Mouse (Mus musculus) stomach, embryonic 15.5 days (tissue): Measurements from ENCODE around the gene Pea15a. TPM values are rescaled to one million over a fixed set of nuclear protein-coding genes. Genes with fewer than 3 reads are reported as not detected.
"Not testable (repeated sequence)": the region's sequence is repeated elsewhere in the genome, so short reads cannot be mapped to it uniquely, and the experiment has no call there.

Experiments
- ATAC-seq: fragments of 200-750 bp; cut with Nextera tagmentation; 2 replicates; pipeline ENCODE4 v1.8.0; 2017; ENCODE audit warnings: low read depth, moderate number of reproducible peaks, moderate TSS enrichment; ENCODE audit not compliant: insufficient read depth, low FRiP score
- H3K27ac ChIP-seq: fragments of 300-500 bp; sonication (generic); 2 replicates; pipeline ENCODE4 v1.5.1; 2015; ENCODE audit warnings: mild to moderate bottlenecking, inconsistent platforms
- H3K27me3 ChIP-seq: fragments of 300-500 bp; sonication (generic); replicated peaks from 2 replicates; pipeline ENCODE4 v1.6.1; 2015; ENCODE audit warnings: inconsistent platforms
- H3K36me3 ChIP-seq: fragments of 300-500 bp; sonication (generic); 2 replicates; pipeline ENCODE4 v1.6.1; 2015; ENCODE audit warnings: inconsistent platforms
- H3K4me1 ChIP-seq: fragments of 300-500 bp; sonication (generic); 2 replicates; pipeline ENCODE4 v1.6.1; 2015; ENCODE audit warnings: inconsistent platforms
- H3K4me2 ChIP-seq: fragments of 300-500 bp; sonication (generic); 2 replicates; pipeline ENCODE4 v1.6.1; 2015; ENCODE audit warnings: mild to moderate bottlenecking, inconsistent platforms
- H3K4me3 ChIP-seq: fragments of 300-500 bp; sonication (generic); replicated peaks from 2 replicates; pipeline ENCODE4 v1.5.1; 2015; ENCODE audit warnings: inconsistent platforms
- H3K9ac ChIP-seq: fragments of 300-500 bp; sonication (generic); 2 replicates; pipeline ENCODE4 v1.6.1; 2015; ENCODE audit warnings: inconsistent platforms
- H3K9me3 ChIP-seq: fragments of 300-500 bp; sonication (generic); 2 replicates; pipeline ENCODE4 v1.6.1; 2016; ENCODE audit warnings: inconsistent platforms
- WGBS: fragments of 180-500 bp; shearing (Covaris S2); methylation state at CpG from one replicate; pipeline ENCODE4 v1.1.7; 2015; 5-methylcytosine and 5-hydroxymethylcytosine counted together
- polyA plus RNA-seq: library from polyadenylated mRNA; unstranded; fragments of >200 nt; fragmentation: Nextera tagmentation; extraction: Ambion mirVana; gene quantifications from 2 replicates; pipeline ENCODE4 v1.2.1, GENCODE M21; 2015

Pea15a gene
- 103 and 108 TPM in 2 replicates for polyA plus RNA-seq

- ATAC-seq: peak; percentile 77
- Histone ChIP-seq H3K4me1 (peaks cover 57% of the 10 kb centered on the region), H3K9me3 (no peaks in the 10 kb centered on the region), H3K9ac (peak within 1 kb of the TSS; percentile 44; the same call in 1 of the 2 replicates), H3K4me3 (peak within 1 kb of the TSS; percentile 59), H3K27me3 (no peaks in the 10 kb centered on the region), H3K36me3 (no peaks in the 10 kb centered on the region), H3K4me2 (peak within 1 kb of the TSS; percentile 63), H3K27ac (peak within 1 kb of the TSS; percentile 82)
- under 1% methylated on average over 40 of the region's 40 CpGs for WGBS
Measured at GRCm38 (mm10) chr1:172206141-172206917, at the start of gene Pea15a. Gene Pea15a, minus strand, starts transcription at chr1:172206804.

GRCm38 (mm10) chr1:172247679-172248078 is 41.1 kb upstream of the Pea15a start:
- no peak overlapping the region for H3K4me3 ChIP-seq
- no peak overlapping the region for H3K4me2 ChIP-seq
- no peak overlapping the region for H3K9ac ChIP-seq
- no peak; the same call in 1 of the 2 replicates for ATAC-seq
- no peaks in the 10 kb centered on the region for H3K9me3 ChIP-seq
- 0 out of 2 replicates have a peak, but pooled peaks cover 11% of the 10 kb centered on the region for H3K27me3 ChIP-seq
- 0 out of 2 replicates have a peak, but pooled peaks cover 4% of the 10 kb centered on the region for H3K4me1 ChIP-seq
- H3K36me3 ChIP-seq: no peaks in the 10 kb centered on the region
- WGBS: 48% methylated on average over 2 of the region's 2 CpGs
- no peak overlapping the region for H3K27ac ChIP-seq

- Histone ChIP-seq H3K4me1 (0 out of 2 replicates have a peak, but pooled peaks cover 4% of the 10 kb centered on the region), H3K4me3 (no peak overlapping the region), H3K27me3 (0 out of 2 replicates have a peak, but pooled peaks cover 11% of the 10 kb centered on the region), H3K9me3 (no peaks in the 10 kb centered on the region), H3K36me3 (no peaks in the 10 kb centered on the region), H3K9ac (no peak overlapping the region), H3K27ac (no peak overlapping the region), H3K4me2 (no peak overlapping the region)
- ATAC-seq: no peak
- WGBS: 73% methylated on average over 4 of the region's 4 CpGs
Measured at GRCm38 (mm10) chr1:172247216-172247615, 40.6 kb upstream of the Pea15a start.

- H3K9me3 ChIP-seq, H3K4me3 ChIP-seq, H3K27ac ChIP-seq, ATAC-seq, H3K9ac ChIP-seq, H3K36me3 ChIP-seq, H3K4me1 ChIP-seq: not testable (repeated sequence)
- Histone ChIP-seq H3K4me2 (peak overlapping the region; percentile 32), H3K27me3 (0 out of 2 replicates have a peak, but pooled peaks cover 11% of the 10 kb centered on the region)
- 33% methylated on average over 23 of the region's 23 CpGs for WGBS
Measured at GRCm38 (mm10) chr1:172244645-172245044, 38.0 kb upstream of the Pea15a start.

GRCm38 (mm10) chr1:172243547-172244205 is 37.1 kb upstream of the Pea15a start:
- Histone ChIP-seq H3K27me3 (0 out of 2 replicates have a peak, but pooled peaks cover 11% of the 10 kb centered on the region), H3K27ac (no peak overlapping the region), H3K36me3 (no peaks in the 10 kb centered on the region), H3K9me3 (no peaks in the 10 kb centered on the region), H3K4me3 (no peak overlapping the region), H3K9ac (no peak overlapping the region), H3K4me2 (no peak overlapping the region), H3K4me1 (0 out of 2 replicates have a peak, but pooled peaks cover 4% of the 10 kb centered on the region)
- ATAC-seq: no peak
- WGBS: 25% methylated on average over 16 of the region's 16 CpGs

- WGBS: 47% methylated on average over 2 of the region's 2 CpGs
- ATAC-seq: no peak
Measured at GRCm38 (mm10) chr1:172242401-172242800, 35.8 kb upstream of the Pea15a start.

GRCm38 (mm10) chr1:172240945-172241708 is 34.5 kb upstream of the Pea15a start:
- Histone ChIP-seq H3K36me3 (no peaks in the 10 kb centered on the region), H3K4me2 (no peak overlapping the region), H3K4me1 (0 out of 2 replicates have a peak, but pooled peaks cover 4% of the 10 kb centered on the region), H3K9me3 (no peaks in the 10 kb centered on the region), H3K27me3 (0 out of 2 replicates have a peak, but pooled peaks cover 7% of the 10 kb centered on the region), H3K9ac (no peak overlapping the region), H3K4me3 (no peak overlapping the region), H3K27ac (no peak overlapping the region)
- no peak for ATAC-seq
- WGBS: 63% methylated on average over 6 of the region's 6 CpGs

More at GRCm38 (mm10) chr1:172242401-172242800, 35.8 kb upstream of the Pea15a start:
- 0 out of 2 replicates have a peak, but pooled peaks cover 4% of the 10 kb centered on the region for H3K4me1 ChIP-seq
- no peaks in the 10 kb centered on the region for H3K36me3 ChIP-seq
- H3K9me3 ChIP-seq: no peaks in the 10 kb centered on the region
- no peak overlapping the region for H3K4me3 ChIP-seq
- no peak overlapping the region for H3K9ac ChIP-seq
- no peak overlapping the region for H3K4me2 ChIP-seq
- H3K27me3 ChIP-seq: 0 out of 2 replicates have a peak, but pooled peaks cover 11% of the 10 kb centered on the region
- no peak overlapping the region for H3K27ac ChIP-seq

- no peak for ATAC-seq
- no peak overlapping the region for H3K4me3 ChIP-seq
- H3K36me3 ChIP-seq: no peaks in the 10 kb centered on the region
- H3K4me1 ChIP-seq: no peaks in the 10 kb centered on the region
- H3K4me2 ChIP-seq: no peak overlapping the region
- H3K9ac ChIP-seq: no peak overlapping the region
- no peaks in the 10 kb centered on the region for H3K9me3 ChIP-seq
- 83% methylated on average over 1 of the region's 1 CpGs for WGBS
- H3K27ac ChIP-seq: no peak overlapping the region
- H3K27me3 ChIP-seq: no peaks in the 10 kb centered on the region
Measured at GRCm38 (mm10) chr1:172229215-172229614, 22.6 kb upstream of the Pea15a start.

GRCm38 (mm10) chr1:172228209-172228608 is 21.6 kb upstream of the Pea15a start:
- WGBS: 81% methylated on average over 2 of the region's 2 CpGs
- no peaks in the 10 kb centered on the region for H3K9me3 ChIP-seq
- H3K36me3 ChIP-seq: no peaks in the 10 kb centered on the region
- H3K4me1 ChIP-seq: no peaks in the 10 kb centered on the region
- H3K27me3 ChIP-seq: no peaks in the 10 kb centered on the region
- no peak overlapping the region for H3K9ac ChIP-seq
- no peak for ATAC-seq
- no peak overlapping the region for H3K4me2 ChIP-seq
- no peak overlapping the region for H3K27ac ChIP-seq
- no peak overlapping the region for H3K4me3 ChIP-seq

- Histone ChIP-seq H3K27me3 (no peaks in the 10 kb centered on the region), H3K9ac (no peak overlapping the region), H3K4me2 (no peak overlapping the region), H3K9me3 (no peaks in the 10 kb centered on the region), H3K27ac (peak overlapping the region; percentile 33; the same call in 1 of the 2 replicates), H3K4me1 (peaks cover 27% of the 10 kb centered on the region), H3K36me3 (no peaks in the 10 kb centered on the region), H3K4me3 (no peak overlapping the region)
- no peak; the same call in 1 of the 2 replicates for ATAC-seq
- 43% methylated on average over 11 of the region's 11 CpGs for WGBS
Measured at GRCm38 (mm10) chr1:172221297-172222063, 14.9 kb upstream of the Pea15a start.

GRCm38 (mm10) chr1:172220414-172220813 is 13.8 kb upstream of the Pea15a start:
- Histone ChIP-seq H3K4me2 (no peak overlapping the region), H3K4me1 (peaks cover 27% of the 10 kb centered on the region), H3K27me3 (no peaks in the 10 kb centered on the region), H3K36me3 (no peaks in the 10 kb centered on the region), H3K9ac (no peak overlapping the region), H3K9me3 (no peaks in the 10 kb centered on the region), H3K27ac (peak overlapping the region; percentile 67), H3K4me3 (no peak overlapping the region)
- 33% methylated on average over 10 of the region's 10 CpGs for WGBS
- ATAC-seq: peak; percentile 57; the same call in 1 of the 2 replicates
